Mouse (Mus musculus) central nervous system, embryonic 11.5 days (tissue): ENCODE data around the gene AU015836. TPM values are rescaled to one million over a fixed set of nuclear protein-coding genes. Genes with fewer than 3 reads are reported as not detected.

Experiments used
- polyA plus RNA-seq: library from polyadenylated mRNA; depleted of rRNA; stranded (reverse); fragments of >200 nt; gene quantifications from 2 replicates; pipeline ENCODE4 v1.2.3, GENCODE M21; 2012; rRNA removed

Gene AU015836
- polyA plus RNA-seq: 0.37 and 0.68 TPM in 2 replicates

DNA sequence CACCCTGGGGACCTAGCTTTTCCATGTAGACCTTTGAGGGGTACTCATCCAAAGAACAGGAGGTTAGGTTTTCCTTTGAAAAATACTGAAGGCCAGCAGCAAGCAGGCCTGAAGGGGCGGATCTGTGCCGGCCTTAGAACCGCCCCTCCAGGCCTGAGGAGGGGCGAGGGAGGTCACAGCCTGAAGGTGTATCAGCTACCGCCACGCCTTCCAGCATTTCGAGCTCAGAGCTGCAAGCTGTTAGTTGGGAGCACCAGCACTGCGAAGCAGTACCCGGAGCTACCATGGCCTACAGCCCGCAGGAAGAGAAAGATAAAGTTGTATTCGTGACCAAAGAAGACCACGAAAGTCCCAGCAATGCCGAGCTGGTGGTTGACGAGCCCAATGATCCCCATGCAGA, at the start of gene AU015836:
AU015836 (plus strand) TSS at position 216 of the 400 bp plus-strand sequence.

Other genes starting within 250 kb of the AU015836 start
- gene Pdk3, start 136.5 kb upstream of the AU015836 start, polyA plus RNA-seq: 15.6 and 31.4 TPM in 2 replicates
- 13.3 and 19.7 TPM in 2 replicates for gene Zfx, start 155.0 kb downstream of the AU015836 start, polyA plus RNA-seq
- 109 and 165 TPM in 2 replicates for gene Eif2s3x, start 244.2 kb downstream of the AU015836 start, polyA plus RNA-seq